Mouse (Mus musculus) urinary bladder, postnatal 4 days (tissue): Measurements from ENCODE around the gene Casz1.

Experiments used
- DNase-seq, 2 experiments: peaks; one replicate each; pipeline ENCODE4 v3.0.0; 2021 to 2022; ENCODE audit warnings: low spot score in 2 of 2

Casz1 gene

GRCm38 (mm10) chr4:148804137-148804779 is at the start of gene Casz1:
Gene Casz1, plus strand, starts transcription at chr4:148804429.
- DNase-seq, result peak; percentile 92 to 93

GRCm38 (mm10) chr4:148758863-148759262 is 45.4 kb upstream of the Casz1 start:
- DNase-seq, result no peak

- DNase-seq, result no peak
Observed at GRCm38 (mm10) chr4:148760152-148760551, 44.1 kb upstream of the Casz1 start.

- DNase-seq, result no peak
Observed at GRCm38 (mm10) chr4:148766021-148766775, 38.0 kb upstream of the Casz1 start.

GRCm38 (mm10) chr4:148767655-148768305 is 36.4 kb upstream of the Casz1 start:
- no peak for DNase-seq

- DNase-seq, result no peak
Observed at GRCm38 (mm10) chr4:148768649-148769048, 35.6 kb upstream of the Casz1 start.

- no peak for DNase-seq
Observed at GRCm38 (mm10) chr4:148770582-148771408, 33.4 kb upstream of the Casz1 start.

GRCm38 (mm10) chr4:148771409-148771929 is 32.8 kb upstream of the Casz1 start:
- no peak for DNase-seq

- DNase-seq, result no peak
Observed at GRCm38 (mm10) chr4:148772658-148773057, 31.6 kb upstream of the Casz1 start.

GRCm38 (mm10) chr4:148774036-148774435 is 30.2 kb upstream of the Casz1 start:
- DNase-seq, result no peak

GRCm38 (mm10) chr4:148775476-148776269 is 28.6 kb upstream of the Casz1 start:
- no peak for DNase-seq

GRCm38 (mm10) chr4:148780097-148780621 is 24.1 kb upstream of the Casz1 start:
- DNase-seq, result no peak

- DNase-seq, result no peak
Observed at GRCm38 (mm10) chr4:148781516-148781915, 22.7 kb upstream of the Casz1 start.

GRCm38 (mm10) chr4:148782880-148783279 is 21.3 kb upstream of the Casz1 start:
- DNase-seq, result no peak

GRCm38 (mm10) chr4:148783760-148784159 is 20.5 kb upstream of the Casz1 start:
- DNase-seq, result no peak

- DNase-seq, result no peak
Observed at GRCm38 (mm10) chr4:148785053-148785567, 19.1 kb upstream of the Casz1 start.

- DNase-seq, result no peak
Observed at GRCm38 (mm10) chr4:148785995-148786394, 18.2 kb upstream of the Casz1 start.

- no peak for DNase-seq
Observed at GRCm38 (mm10) chr4:148790940-148791339, 13.3 kb upstream of the Casz1 start.

- DNase-seq, result no peak
Observed at GRCm38 (mm10) chr4:148795038-148795437, 9.2 kb upstream of the Casz1 start.
